Mouse (Mus musculus): ENCODE measurements at regions not wholly inside any gene's neighbourhood (a gene's known extent, or its start where the extent isn't known, plus 50 kb on each side); places are given as distances from the start of the nearest gene placed in this dataset.

GRCm38 (mm10) chr8:57191153-57191552, 129.6 kb upstream of the Hand2 start:
- no peak for DNase-seq

GRCm38 (mm10) chr8:57200280-57200679, 120.5 kb upstream of the Hand2 start:
- no peak for DNase-seq

- no peak for DNase-seq
Measured at GRCm38 (mm10) chr8:57209584-57209983, 111.2 kb upstream of the Hand2 start.

GRCm38 (mm10) chr8:57213066-57213465, 107.7 kb upstream of the Hand2 start:
- no peak for DNase-seq

GRCm38 (mm10) chr8:57213982-57214930, 106.5 kb upstream of the Hand2 start:
- no peak for DNase-seq

GRCm38 (mm10) chr8:57230594-57230993, 90.2 kb upstream of the Hand2 start:
- DNase-seq = no peak

GRCm38 (mm10) chr8:57242301-57242700, 78.5 kb upstream of the Hand2 start:
- no peak for DNase-seq

- no peak for DNase-seq
Measured at GRCm38 (mm10) chr8:57249061-57249460, 71.7 kb upstream of the Hand2 start.

Data from kidney, postnatal 14 days (tissue).